Mouse (Mus musculus) T-helper 2 cell (primary cell): ENCODE results near the gene Elob.

ENCODE experiments used
- in situ Hi-C: fragments of 300-600 bp; cut with MboI, MseI; formaldehyde crosslinking; loops from one replicate; pipeline ENCODE4 v1.15.1; 2025; ENCODE audit warnings: high pct_unique_total_duplicates

Gene Elob

DNA sequence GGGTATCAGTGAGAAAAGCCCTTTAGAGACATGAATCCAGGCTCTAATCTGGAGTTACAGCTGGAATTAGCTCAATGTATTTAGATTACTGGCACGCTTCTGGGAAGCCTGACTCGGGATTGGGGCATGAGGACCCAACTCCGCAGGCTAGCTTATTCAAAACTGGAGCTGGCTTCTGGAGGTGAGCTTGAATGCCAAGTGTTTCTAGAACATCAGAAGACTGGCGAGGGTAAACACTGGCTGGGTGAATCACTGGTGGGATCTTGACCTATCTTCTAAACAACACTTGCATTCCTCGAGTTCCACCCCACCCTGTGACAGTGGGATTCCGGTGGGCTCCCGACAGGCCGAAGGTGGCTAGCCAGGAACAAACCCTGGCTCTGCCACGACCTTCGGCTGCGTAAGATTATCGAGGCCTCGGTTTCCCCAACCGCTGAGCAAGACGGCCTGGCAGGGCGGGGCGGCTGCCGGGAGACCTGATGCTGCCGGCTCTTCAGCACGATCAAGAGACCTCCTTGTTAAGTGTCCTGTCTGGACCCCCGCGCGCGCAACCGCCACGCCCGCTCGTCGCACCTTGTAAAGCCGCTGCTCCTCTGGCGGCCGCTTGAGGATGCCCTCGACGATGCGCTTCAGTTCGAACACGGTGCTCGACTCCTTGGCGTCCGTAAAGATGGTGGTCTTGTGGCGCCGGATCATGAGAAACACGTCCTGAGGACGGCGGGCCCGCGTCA is 500 bp downstream of the Elob start:
- in situ Hi-C loops: no loop called here

DNA sequence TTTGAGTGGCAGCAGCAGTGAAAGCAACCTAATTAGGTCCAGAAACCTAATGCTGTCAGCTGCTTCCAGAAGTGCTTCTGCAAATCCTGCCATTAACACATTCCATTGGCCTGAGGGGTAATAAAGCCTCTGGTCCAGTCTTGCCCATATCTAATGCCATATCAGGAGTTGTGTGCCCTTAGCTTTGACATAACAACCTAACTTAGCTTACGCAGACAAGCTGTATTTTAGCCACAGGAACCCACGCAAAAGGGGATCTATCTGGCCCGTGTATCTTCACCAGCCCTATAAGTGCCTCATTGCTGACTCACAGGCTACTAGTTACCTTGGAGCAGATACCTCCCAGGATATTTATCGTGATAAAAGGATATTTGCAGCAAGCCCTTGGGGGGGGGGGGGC is 3.3 kb downstream of the Elob start:
- in situ Hi-C loops: no loop called here

- in situ Hi-C loops: loop anchor here (25.0 kb wide), 1 partner anchor 1114 kb away; the partner anchor contains the start of gene Mapk8ip3
Observed at GRCm38 (mm10) chr17:23823614-23824013, 5.3 kb downstream of the Elob start.

GRCm38 (mm10) chr17:23823018-23823417 is 5.9 kb downstream of the Elob start:
- in situ Hi-C loops: loop anchor here (25.0 kb wide), 1 partner anchor 1114 kb away; the partner anchor contains the start of gene Mapk8ip3

DNA sequence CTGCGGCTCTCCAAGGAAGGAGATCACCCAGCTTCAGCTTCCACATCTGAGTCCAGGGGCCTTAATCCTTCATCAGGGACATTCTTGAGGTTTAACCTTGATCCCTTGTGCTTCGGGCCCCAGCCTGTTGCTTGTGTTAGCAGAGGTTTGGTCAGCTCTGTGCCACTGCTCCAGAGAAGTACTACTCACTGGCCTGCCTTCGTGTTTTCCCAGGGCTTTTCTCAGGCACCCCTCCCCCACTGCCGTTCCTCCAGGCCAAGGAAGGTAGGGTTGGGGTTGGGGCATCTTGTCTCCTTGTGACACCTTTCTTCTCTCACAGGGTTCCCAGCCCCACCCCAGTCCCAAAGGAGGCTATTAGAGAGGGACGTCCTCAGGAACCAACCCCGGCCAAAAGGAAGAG is 6.8 kb downstream of the Elob start:
- in situ Hi-C loops: loop anchor here (25.0 kb wide), 1 partner anchor 1115 kb away; the partner anchor contains the start of gene Mapk8ip3

GRCm38 (mm10) chr17:23820731-23821130 is 8.2 kb downstream of the Elob start:
- in situ Hi-C loops: loop anchor here (25.0 kb wide), 1 partner anchor 1117 kb away; the partner anchor contains the start of gene Mapk8ip3

GRCm38 (mm10) chr17:23819235-23819634 is 9.7 kb downstream of the Elob start:
- in situ Hi-C loops: loop anchor here (25.0 kb wide), 1 partner anchor 1118 kb away; the partner anchor contains the start of gene Mapk8ip3

GRCm38 (mm10) chr17:23818579-23818978 is 10.4 kb downstream of the Elob start:
- in situ Hi-C loops: loop anchor here (25.0 kb wide), 1 partner anchor 1119 kb away; the partner anchor contains the start of gene Mapk8ip3

DNA sequence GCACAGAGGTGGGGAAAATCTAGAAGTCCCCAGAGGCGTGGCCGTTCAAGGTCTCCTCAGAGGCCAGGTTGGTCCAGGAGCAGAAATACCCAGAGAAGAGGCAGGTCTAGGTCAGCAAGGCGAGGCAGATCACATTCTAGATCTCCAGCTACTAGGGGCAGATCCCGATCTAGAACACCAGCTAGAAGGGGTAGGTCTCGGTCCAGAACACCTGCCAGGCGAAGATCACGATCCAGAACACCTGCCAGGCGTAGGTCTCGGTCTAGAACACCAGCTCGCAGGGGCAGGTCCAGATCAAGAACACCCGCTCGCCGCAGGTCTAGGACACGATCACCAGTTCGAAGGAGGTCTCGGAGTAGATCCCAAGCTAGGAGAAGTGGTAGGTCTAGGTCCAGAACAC is 13.3 kb downstream of the Elob start:
- in situ Hi-C loops: loop anchor here (25.0 kb wide), 1 partner anchor 1122 kb away; the partner anchor contains the start of gene Mapk8ip3

- in situ Hi-C loops: loop anchor here (25.0 kb wide), 1 partner anchor 1129 kb away; the partner anchor contains the start of gene Mapk8ip3
Observed at GRCm38 (mm10) chr17:23807918-23808317, 21.0 kb downstream of the Elob start.

- in situ Hi-C loops: loop anchor here (25.0 kb wide), 1 partner anchor 1130 kb away; the partner anchor contains the start of gene Mapk8ip3
Observed at GRCm38 (mm10) chr17:23806867-23807266, 22.1 kb downstream of the Elob start.

DNA sequence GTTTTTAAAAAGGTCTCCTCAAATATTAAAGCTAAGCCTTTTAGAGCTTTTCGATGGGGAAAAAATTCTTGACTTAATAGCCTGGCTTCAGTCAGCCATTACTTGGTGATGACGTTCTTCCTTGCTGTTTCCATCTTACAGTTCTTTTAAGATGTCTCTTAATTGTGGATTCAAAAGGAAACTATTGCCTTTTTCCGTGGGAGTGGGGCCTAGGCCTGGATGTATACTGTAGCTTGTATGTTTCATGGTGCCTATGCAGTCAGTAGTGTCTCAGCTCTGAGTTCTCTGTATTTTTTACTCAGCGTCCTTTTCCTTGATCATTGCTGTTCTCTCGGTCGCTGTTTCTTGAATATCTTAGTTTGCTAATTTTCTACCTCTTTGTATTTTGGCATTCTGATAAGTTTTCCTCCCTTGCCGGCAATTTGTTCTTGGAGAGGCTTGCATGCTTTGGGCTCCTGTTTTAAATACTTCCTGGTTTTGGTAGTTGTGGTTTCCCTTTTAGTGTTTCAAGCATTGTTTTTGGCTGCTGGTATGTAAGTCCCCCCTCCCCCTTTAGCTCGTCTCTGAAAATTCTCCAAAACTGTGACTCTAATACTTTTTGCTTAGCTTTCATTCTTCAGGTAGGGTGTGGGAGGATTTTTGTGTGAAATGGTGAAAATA is 24.4 kb downstream of the Elob start:
- in situ Hi-C loops: loop anchor here (25.0 kb wide), 1 partner anchor 1133 kb away; the partner anchor contains the start of gene Mapk8ip3

GRCm38 (mm10) chr17:23803366-23804041 is 25.4 kb downstream of the Elob start:
- in situ Hi-C loops: loop anchor here (25.0 kb wide), 1 partner anchor 1134 kb away; the partner anchor contains the start of gene Mapk8ip3

GRCm38 (mm10) chr17:23802746-23803365 is 26.1 kb downstream of the Elob start:
- in situ Hi-C loops: loop anchor here (25.0 kb wide), 1 partner anchor 1134 kb away; the partner anchor contains the start of gene Mapk8ip3

DNA sequence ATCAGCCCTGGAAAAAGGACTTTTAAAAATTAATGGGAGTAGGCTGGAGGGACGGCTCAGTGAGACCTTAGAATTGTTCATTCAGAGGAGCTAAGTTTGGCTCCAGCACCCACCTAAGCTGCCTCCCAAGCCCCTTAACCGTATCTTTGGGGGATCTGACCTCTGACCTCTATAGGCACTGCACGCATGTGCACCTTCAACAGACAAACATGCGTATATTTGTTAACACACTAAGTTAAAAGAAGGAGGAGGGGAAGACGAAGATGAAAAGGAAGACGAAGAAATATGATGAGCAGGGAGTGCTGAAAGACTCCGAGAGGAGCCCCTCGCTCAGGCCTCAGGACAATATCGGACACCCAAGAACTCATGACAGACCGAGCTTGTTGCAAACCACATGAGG is 27.3 kb downstream of the Elob start:
- in situ Hi-C loops: loop anchor here (25.0 kb wide), 1 partner anchor 1136 kb away; the partner anchor contains the start of gene Mapk8ip3

- in situ Hi-C loops: no loop called here
Observed at GRCm38 (mm10) chr17:23797316-23797715, 31.6 kb downstream of the Elob start.

GRCm38 (mm10) chr17:23795323-23795722 is 33.6 kb downstream of the Elob start:
- in situ Hi-C loops: no loop called here

- in situ Hi-C loops: no loop called here
Observed at GRCm38 (mm10) chr17:23791079-23791357, 37.9 kb downstream of the Elob start.

- in situ Hi-C loops: no loop called here
Observed at GRCm38 (mm10) chr17:23790269-23791078, 38.5 kb downstream of the Elob start, which contains the start of gene Srrm2. Srrm2 (plus strand) TSS chr17:23790532.

GRCm38 (mm10) chr17:23789749-23790268 is 39.1 kb downstream of the Elob start:
- in situ Hi-C loops: no loop called here
